Mouse (Mus musculus) liver, embryonic 14 days (tissue): Measurements from ENCODE around the gene Gdf2. TPM values are rescaled to one million over a fixed set of nuclear protein-coding genes. Genes with fewer than 3 reads are reported as not detected.

ENCODE experiments used
- polyA plus RNA-seq: library from polyadenylated mRNA; depleted of rRNA; stranded (reverse); fragments of >200 nt; gene quantifications from 2 replicates; pipeline ENCODE4 v1.2.3, GENCODE M21; 2012; rRNA removed

The Gdf2 gene
- polyA plus RNA-seq: 3.0 and 4.6 TPM in 2 replicates

DNA sequence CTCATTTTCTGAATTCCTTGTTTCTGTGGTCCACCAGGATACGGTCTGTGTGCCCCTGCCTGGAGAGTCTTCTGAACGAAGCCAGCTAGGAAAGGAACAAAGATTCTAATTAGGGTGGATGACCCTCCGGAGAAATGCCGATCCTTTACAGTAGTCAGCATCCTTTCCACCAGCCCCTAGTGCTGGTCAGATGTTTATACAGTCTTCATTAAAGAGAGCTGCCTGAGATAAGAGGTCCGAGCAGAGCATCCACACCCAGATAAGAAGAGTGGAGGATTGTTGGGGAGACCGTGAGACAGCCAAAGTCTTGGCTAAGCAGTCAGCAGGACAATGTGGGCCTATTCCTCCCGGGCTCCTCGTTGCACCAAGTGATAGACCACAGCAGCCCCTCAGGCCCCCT, at the start of gene Gdf2:
Gene Gdf2 (plus strand): TSS at position 301 of the 400 bp plus-strand sequence.

DNA sequence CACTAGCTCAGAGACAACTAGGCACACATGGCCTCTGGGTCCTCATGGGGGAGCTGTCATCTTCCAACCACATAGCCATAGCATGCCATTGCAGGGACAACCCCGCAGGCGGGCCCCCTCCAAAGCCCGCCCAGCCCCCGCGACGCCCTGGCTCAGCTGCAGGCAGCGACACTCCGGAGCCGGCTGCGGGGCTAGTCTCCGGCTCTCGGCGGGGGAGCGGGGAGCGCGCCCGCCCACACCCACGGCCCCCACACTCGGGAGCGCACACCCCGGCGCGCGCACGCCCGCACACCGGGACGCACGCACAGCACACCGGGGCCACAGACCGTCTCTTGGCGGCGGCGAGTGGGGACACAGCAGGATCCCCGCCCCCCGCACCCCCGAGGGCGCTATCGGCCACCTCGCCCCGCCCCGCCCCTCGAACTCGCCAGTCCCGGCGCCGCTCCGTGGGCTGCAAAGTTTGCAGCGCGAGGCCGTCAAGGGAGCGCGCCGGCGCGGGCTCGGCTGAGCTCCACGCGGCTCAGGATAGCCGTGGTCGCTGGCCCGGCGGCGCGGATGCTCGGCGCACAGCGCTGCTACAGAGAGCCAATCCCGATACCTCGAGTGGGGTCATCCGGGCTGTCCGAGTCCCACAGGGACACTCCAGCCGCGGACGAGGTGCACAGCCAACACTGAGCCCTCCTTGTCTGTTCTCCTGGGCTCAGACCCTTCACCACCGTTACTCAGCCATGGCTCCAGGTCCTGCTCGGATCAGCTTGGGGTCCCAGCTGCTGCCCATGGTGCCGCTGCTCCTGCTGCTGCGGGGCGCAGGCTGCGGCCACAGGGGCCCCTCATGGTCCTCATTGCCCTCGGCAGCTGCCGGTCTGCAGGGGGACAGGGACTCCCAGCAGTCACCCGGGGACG, 17.4 kb upstream of the Gdf2 start, which contains the start of gene Gdf10:
Gene Gdf10 (plus strand): TSS at position 420 of the 903 bp plus-strand sequence.

DNA sequence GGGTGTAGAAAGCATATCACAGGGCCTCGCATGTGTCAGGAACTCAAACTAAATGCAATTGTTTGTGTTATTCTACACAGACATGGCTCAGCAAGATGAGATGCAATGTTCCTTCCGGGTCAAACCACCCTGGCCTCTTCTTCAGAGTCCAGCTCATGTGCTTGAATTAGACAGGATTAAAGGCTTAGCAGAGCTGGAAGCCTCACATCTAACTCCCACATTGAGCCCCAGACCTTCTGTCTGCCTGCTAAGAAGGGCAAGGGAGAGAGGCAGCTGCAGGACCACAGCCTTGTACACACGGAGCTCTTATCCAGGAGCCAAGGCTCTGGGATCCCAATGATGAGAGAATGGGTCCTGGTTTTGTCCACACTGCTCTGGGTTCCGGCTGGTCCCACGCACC, 12.9 kb downstream of the Gdf2 start, which contains the start of gene Rbp3:
Gene Rbp3 (plus strand): TSS at position 243 of the 400 bp plus-strand sequence.

DNA sequence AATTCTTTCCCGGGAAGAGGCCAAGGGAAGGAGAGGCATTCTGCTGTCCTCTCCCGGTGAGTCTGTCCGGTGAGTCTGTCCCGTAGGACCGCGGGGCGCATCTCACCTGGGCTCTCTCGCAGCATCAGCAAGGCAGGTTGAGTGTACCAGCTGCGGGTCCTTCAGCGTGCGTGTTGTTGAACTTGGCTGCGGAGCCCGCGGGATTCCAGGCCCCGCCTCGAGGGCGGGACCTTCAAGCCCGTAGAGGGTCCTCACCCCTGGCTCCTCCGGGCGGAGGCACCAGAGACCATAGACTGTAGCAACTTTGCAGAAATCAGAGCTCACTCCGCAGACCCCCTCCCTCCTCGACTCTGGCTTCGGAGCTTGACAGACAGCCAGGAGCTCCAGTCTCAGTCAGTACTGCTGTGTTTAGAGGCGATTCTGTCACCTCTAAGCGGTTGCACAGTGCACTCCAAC, 37.8 kb downstream of the Gdf2 start, which contains the start of gene Zfp488:
Gene Zfp488 (minus strand): TSS at position 161 of the 456 bp plus-strand sequence.

Other genes with a start within 250 kb of the Gdf2 start
- gene Gdf10, start 17.5 kb upstream of the Gdf2 start, polyA plus RNA-seq: 3.7 TPM in 2 replicates
- 0.01 and 0.02 TPM in 2 replicates for gene Rbp3, start 13.0 kb downstream of the Gdf2 start, polyA plus RNA-seq
- gene Zfp488, start 37.7 kb downstream of the Gdf2 start, polyA plus RNA-seq: under 0.01 and 0.01 TPM in 2 replicates
- not detected in 2 replicates for gene Gm30083, start 74.1 kb downstream of the Gdf2 start, polyA plus RNA-seq
- gene Gm5460, start 75.7 kb downstream of the Gdf2 start, polyA plus RNA-seq: not detected in 2 replicates
- gene Antxrl, start 111.7 kb downstream of the Gdf2 start, polyA plus RNA-seq: not detected in 2 replicates
- gene Anxa8, start 144.9 kb downstream of the Gdf2 start, polyA plus RNA-seq: 0.05 and 0.06 TPM in 2 replicates
- not detected in 2 replicates for gene A630023A22Rik, start 161.7 kb downstream of the Gdf2 start, polyA plus RNA-seq
- gene Npy4r, start 211.4 kb downstream of the Gdf2 start, polyA plus RNA-seq: 0.01 TPM in 1 of 2 replicates, not detected in the other